Mouse (Mus musculus): ENCODE measurements around the gene Fosl1.

- no peak for TF ChIP-seq CTCF (IDR thresholded peaks at IDR 0.05; ENCODE audit: control insufficient read depth, insufficient read depth, insufficient read length)
- TF ChIP-seq FOSL1 (IDR thresholded peaks at IDR 0.05; ENCODE audit: insufficient read depth, low read length, poor library complexity, severe bottlenecking): no peak
- no peak for TF ChIP-seq MAX (IDR thresholded peaks at IDR 0.05)
- TF ChIP-seq MYOD1 (IDR thresholded peaks at IDR 0.05; ENCODE audit: control insufficient read depth, insufficient read length, low read depth): no peak
- no peak for TF ChIP-seq MYOG (IDR thresholded peaks at IDR 0.05; ENCODE audit: control insufficient read depth, extremely low read depth, insufficient read length)
- no peak for TF ChIP-seq CEBPB (IDR thresholded peaks at IDR 0.05; ENCODE audit: low read depth)
- no peak for TF ChIP-seq USF1 (IDR thresholded peaks at IDR 0.05; ENCODE audit: low read depth)
Observed at GRCm38 (mm10) chr19:5496052-5496370, 48.7 kb downstream of the Fosl1 start.
